Mouse (Mus musculus): Measurements from ENCODE around the gene Cd2.

Cd2 gene

GRCm38 (mm10) chr3:101228868-101229550 is 58.7 kb downstream of the Cd2 start:
- no peak for DNase-seq (ENCODE audit: low read depth, low spot score)

DNA sequence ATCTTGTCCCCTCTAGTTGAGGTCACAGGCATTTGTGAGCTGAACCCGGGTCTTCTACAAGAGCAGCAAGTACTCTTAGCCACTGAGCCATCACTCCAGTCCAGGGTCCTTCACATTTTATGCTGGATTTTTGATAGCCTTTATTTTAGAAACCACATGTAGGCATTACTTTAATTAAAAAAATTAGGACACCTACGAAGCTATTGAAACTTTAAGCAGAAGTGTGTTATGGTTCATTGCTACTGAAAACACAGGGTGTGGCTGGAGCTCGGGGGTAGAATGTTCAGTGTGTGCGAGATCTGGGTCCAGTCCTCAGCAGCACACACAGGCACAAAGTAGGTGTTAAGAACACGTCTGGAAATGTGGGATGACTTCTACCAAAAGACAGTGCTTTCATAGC is 59.7 kb downstream of the Cd2 start:
- no peak for DNase-seq (ENCODE audit: low read depth, low spot score)

Measured in 3T3-L1 (cell line).